Mouse (Mus musculus) MEL (cell line): ENCODE measurements around the gene Xkr7.

Experiments used
- CTCF ChIP-seq, 3 experiments: IDR thresholded peaks in 2 of 3; conservative IDR thresholded peaks in 1 of 3; 2 replicates each; pipeline ENCODE4 v1.5.1; 2011 to 2012; ENCODE audit warnings: low read length in 3 of 3, low read depth in 2 of 3, mild to moderate bottlenecking in 2 of 3, improper control_type of control experiment in 1 of 3, inconsistent platforms in 1 of 3, mixed read lengths in 1 of 3, moderate library complexity in 1 of 3; ENCODE audit not compliant: control insufficient read depth in 1 of 3, insufficient read depth in 1 of 3, poor library complexity in 1 of 3, severe bottlenecking in 1 of 3
- ETS1 ChIP-seq: IDR thresholded peaks from 2 replicates; pipeline ENCODE4 v1.6.1; 2012; ENCODE audit warnings: low read depth, mild to moderate bottlenecking, inconsistent platforms, low read length, improper control_type of control experiment, moderate library complexity
- GATA1 ChIP-seq: IDR thresholded peaks from 2 replicates; pipeline ENCODE4 v1.6.1; 2011; ENCODE audit warnings: low read depth, low read length, improper control_type of control experiment
- KAT2A ChIP-seq: conservative IDR thresholded peaks from 2 replicates; pipeline ENCODE4 v1.6.1; 2012; ENCODE audit warnings: low read depth, low read length, improper control_type of control experiment, inconsistent platforms
- MYB ChIP-seq: IDR thresholded peaks from 2 replicates; pipeline ENCODE4 v1.6.1; 2011; ENCODE audit warnings: mild to moderate bottlenecking, low read depth, low read length, improper control_type of control experiment
- NRF1 ChIP-seq: IDR thresholded peaks from 2 replicates; pipeline ENCODE4 v1.6.1; 2014; ENCODE audit warnings: low read depth, mild to moderate bottlenecking, inconsistent platforms, low read length, improper control_type of control experiment, moderate library complexity; ENCODE audit not compliant: poor library complexity, insufficient read depth, severe bottlenecking
- POLR2A ChIP-seq, 2 experiments: IDR thresholded peaks; 2 replicates each; pipeline ENCODE4 v1.6.1; 2011 to 2012; ENCODE audit warnings: low read length in 2 of 2, mild to moderate bottlenecking in 2 of 2, control low read depth in 1 of 2, improper control_type of control experiment in 1 of 2, low read depth in 1 of 2, moderate library complexity in 1 of 2; ENCODE audit not compliant: control insufficient read depth in 1 of 2, insufficient read depth in 1 of 2, poor library complexity in 1 of 2
- TAL1 ChIP-seq: IDR thresholded peaks from 2 replicates; pipeline ENCODE4 v1.6.1; 2012; ENCODE audit warnings: mild to moderate bottlenecking, inconsistent platforms, low read length, moderate library complexity, mixed read lengths
- ZKSCAN1 ChIP-seq: IDR thresholded peaks from 2 replicates; pipeline ENCODE4 v1.6.1; 2012; ENCODE audit warnings: low read depth, mild to moderate bottlenecking, inconsistent platforms, low read length, improper control_type of control experiment, moderate library complexity

DNA sequence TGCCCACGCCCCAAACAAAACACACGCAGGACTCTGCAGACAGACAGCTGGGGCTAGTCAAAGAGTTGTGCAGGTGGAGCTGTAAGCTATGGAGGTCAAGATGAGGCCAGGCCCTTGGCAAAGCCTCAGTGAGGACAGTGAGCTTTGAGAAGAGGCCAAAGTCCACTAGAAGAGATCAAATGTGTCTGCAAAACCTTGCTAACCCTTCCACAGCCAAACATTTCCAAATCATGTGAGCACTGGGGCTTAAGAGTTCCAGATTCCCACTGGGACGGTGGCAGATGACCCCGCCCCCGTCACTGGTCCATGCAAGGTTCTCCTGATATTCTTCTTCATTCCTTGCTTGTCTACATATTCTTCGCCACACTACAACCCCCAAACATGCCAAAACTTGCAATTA lies 50.2 kb downstream of the Xkr7 start:
- no peak for TF ChIP-seq POLR2A (IDR thresholded peaks at IDR 0.05; ENCODE audit: control insufficient read depth in 1 of 2, insufficient read depth in 1 of 2, low read depth in 1 of 2, low read length in 2 of 2, poor library complexity in 1 of 2)
- TF ChIP-seq NRF1 = no peak
- TF ChIP-seq CTCF (IDR thresholded peaks at IDR 0.05 in 2 of 3, conservative IDR thresholded peaks at IDR 0.05 in 1 of 3; ENCODE audit: control insufficient read depth in 1 of 3, insufficient read depth in 1 of 3, low read depth in 2 of 3, low read length in 3 of 3, poor library complexity in 1 of 3, severe bottlenecking in 1 of 3) = no peak
- TF ChIP-seq KAT2A = no peak
- no peak for TF ChIP-seq ZKSCAN1
- TF ChIP-seq GATA1 = no peak
- TF ChIP-seq ETS1 = no peak
- no peak for TF ChIP-seq TAL1
- no peak for TF ChIP-seq MYB
